Mouse (Mus musculus): Measurements from ENCODE around the gene Gid4. TPM values are rescaled to one million over a fixed set of nuclear protein-coding genes. Genes with fewer than 3 reads are reported as not detected.
A peak's percentile ranks its signal among the peaks of the same experiment; 100 is the strongest.
"Not testable (repeated sequence)": the region's sequence is repeated elsewhere in the genome, so short reads cannot be mapped to it uniquely, and the experiment has no call there.

Gid4 gene
- total RNA-seq, 2 experiments from 2014 or later: 37.8 to 38.4 TPM

DNA sequence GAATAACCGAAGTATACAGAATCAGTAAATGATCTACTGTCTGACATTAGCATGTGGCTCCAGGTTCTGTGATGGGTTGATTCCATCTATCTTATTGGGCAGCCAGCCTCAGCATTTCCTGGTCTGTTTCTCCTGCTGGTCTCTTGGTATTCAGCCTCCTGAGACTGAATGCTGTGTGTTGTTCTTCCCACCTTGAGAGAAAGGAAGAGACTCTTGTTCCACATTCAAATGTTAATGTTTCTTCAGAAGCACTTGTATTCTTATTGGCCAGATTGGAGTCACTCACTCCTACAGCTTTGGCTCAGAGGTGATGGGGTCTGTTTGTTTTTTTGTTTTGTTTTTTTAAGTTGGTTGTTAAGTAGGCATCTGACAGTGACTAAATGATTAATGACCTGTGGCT lies 6.1 kb downstream of the Gid4 start:
- intact Hi-C loops (cut with DNase I): no loop called here
- no peak for DNase-seq

DNA sequence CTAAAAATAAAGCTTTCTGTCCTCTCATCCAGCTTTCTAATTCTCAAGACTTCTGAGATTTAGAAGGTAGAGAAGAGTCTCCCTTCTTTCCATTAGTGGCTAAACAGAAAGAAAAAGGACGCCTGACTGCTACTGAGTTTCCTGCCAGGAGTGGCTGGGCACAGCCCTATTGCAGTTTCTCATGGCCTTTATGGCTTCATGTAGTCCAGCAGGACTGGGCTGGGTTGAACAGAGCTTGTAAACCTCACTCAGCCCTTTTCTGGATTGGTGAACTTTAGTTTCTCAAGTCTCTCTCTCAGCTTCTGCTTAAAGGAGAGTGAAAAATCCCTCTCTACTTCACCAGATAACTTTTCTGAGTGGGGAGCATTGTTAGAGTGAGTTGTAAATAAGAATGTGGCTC lies 9.5 kb downstream of the Gid4 start:
- intact Hi-C loops (cut with DNase I): no loop called here
- no peak for DNase-seq

GRCm38 (mm10) chr11:60427628-60428027 lies 10.7 kb downstream of the Gid4 start:
- intact Hi-C loops (cut with DNase I): no loop called here
- DNase-seq: no peak

- intact Hi-C loops (cut with DNase I): no loop called here
- no peak for DNase-seq
Observed at GRCm38 (mm10) chr11:60433501-60433900, 16.6 kb downstream of the Gid4 start.

- DNase-seq: no peak
Observed at GRCm38 (mm10) chr11:60435133-60435532, 18.2 kb downstream of the Gid4 start.

GRCm38 (mm10) chr11:60436618-60437017 lies 19.7 kb downstream of the Gid4 start:
- DNase-seq: no peak
- intact Hi-C loops (cut with DNase I): no loop called here

More at GRCm38 (mm10) chr11:60435133-60435532, 18.2 kb downstream of the Gid4 start:
- intact Hi-C loops (cut with DNase I): no loop called here

- intact Hi-C loops (cut with DNase I); DNase-seq: not testable (repeated sequence)
Observed at GRCm38 (mm10) chr11:60439621-60440020, 22.7 kb downstream of the Gid4 start.

GRCm38 (mm10) chr11:60440176-60440575 lies 23.2 kb downstream of the Gid4 start:
- DNase-seq: no peak
- intact Hi-C loops (cut with DNase I): no loop called here

DNA sequence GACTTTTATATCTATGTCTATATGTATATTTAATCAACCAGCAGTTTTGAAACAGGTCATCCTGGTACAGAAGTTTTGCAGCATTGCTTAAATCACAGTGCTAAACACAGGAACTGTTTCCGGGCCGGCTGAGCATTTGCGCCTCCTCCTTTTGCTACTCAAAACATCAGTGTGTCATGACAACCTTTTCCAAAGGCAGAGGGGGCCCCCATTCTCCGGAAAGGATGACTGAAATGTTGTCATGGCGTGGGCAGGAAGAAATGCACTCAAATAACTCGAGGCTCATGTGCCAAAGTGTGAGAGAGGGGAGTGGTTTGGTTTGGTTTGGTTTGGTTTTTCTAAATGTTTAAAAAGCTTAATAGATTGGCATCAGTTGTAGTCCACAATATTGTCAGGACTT lies 26.0 kb downstream of the Gid4 start:
- intact Hi-C loops (cut with DNase I): no loop called here
- DNase-seq: no peak

DNA sequence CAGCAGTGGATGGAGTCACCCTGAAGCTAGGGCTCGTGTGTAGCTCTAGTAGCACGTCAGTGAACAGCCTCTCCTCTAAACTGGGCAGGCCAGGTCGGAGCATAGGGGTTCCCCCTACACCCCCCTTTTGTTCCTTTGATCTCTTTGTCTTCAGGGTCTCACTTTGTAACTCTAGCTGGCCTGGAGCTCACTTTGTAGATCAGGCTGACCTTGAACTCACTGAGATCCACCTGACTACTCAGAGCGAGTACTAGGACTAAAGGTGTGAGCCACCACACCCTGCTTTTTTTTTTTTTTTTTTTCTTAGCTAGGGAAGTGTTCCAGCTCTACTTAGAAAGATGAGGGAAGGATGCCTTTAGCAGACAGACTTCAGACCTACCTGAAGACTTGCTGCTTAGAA lies 27.1 kb downstream of the Gid4 start:
- intact Hi-C loops (cut with DNase I): no loop called here
- no peak for DNase-seq

DNA sequence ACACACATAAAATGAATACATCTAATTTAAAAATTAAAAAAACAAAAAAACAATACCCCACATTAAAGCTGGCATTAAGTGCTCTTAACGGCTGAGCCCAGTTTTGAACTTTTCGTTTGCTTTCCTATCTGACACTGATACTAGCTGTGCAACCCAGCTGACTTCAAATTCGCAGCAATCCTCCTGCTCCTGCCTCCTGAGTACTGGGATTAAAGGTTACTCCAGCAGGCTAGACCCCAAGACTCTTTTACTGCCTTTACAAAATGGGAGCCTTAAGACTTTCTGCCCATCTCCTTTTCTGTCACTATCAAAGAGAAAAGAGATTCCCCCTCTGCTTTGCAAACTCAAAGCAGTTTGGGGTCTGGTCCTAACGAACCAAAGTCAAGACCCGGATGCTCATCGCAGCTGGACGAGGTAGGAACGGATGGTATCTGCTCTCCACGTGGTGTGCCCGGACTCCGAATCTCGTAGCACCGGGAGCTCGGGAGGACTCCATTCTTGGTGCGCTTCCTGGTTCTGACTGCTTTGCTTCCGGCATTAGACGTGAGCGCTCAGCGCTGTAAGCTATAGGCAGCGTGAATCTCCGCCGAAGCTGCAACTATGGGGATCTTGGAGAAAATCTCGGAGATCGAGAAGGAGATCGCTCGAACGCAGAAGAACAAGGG lies 37.3 kb downstream of the Gid4 start, which contains the start of gene Drg2:
Drg2 (plus strand) TSS at position 512 of the 665 bp plus-strand sequence.
- intact Hi-C loops (cut with DNase I): loop anchor here (10.0 kb wide), 1 partner anchor 91 kb away; no protein-coding TSS in a partner anchor
- DNase-seq: peak; percentile 88

GRCm38 (mm10) chr11:60454745-60455087 lies 37.8 kb downstream of the Gid4 start:
- no peak for DNase-seq
- intact Hi-C loops (cut with DNase I): loop anchor here (10.0 kb wide), 1 partner anchor 90 kb away; no protein-coding TSS in a partner anchor

GRCm38 (mm10) chr11:60457973-60458372 lies 41.0 kb downstream of the Gid4 start:
- no peak for DNase-seq
- intact Hi-C loops (cut with DNase I): loop anchor here (10.0 kb wide), 1 partner anchor 87 kb away; no protein-coding TSS in a partner anchor

DNA sequence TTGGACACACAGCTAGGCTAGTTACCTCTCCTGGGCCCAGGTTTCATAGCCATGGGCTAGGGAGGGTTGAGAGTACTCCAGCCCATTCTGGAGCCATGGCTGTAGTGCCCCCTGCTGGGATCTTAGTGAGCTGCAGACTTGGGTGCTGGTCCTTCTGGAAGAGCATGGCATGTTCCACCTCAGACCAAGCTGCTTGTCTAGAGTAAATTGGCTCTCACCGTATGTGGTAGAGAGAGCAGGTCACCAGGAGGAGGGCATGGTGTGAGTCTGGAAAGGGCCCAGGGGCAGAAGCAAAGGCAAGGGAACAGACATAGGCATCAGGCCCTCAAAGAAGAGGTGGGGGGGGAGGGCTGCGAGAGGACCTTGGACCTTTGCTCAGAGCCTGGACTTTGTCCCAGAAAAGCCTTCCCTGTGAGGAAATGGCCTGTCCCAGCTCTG lies 49.0 kb downstream of the Gid4 start:
- intact Hi-C loops (cut with DNase I): no loop called here
- DNase-seq: no peak

- intact Hi-C loops (cut with DNase I): no loop called here
- no peak for DNase-seq
Observed at GRCm38 (mm10) chr11:60469039-60469438, 52.1 kb downstream of the Gid4 start, which contains the start of gene Myo15. Gene Myo15 (plus strand): TSS chr11:60469339.

GRCm38 (mm10) chr11:60470743-60471142 lies 53.8 kb downstream of the Gid4 start:
- no peak for DNase-seq
- intact Hi-C loops (cut with DNase I): no loop called here

DNA sequence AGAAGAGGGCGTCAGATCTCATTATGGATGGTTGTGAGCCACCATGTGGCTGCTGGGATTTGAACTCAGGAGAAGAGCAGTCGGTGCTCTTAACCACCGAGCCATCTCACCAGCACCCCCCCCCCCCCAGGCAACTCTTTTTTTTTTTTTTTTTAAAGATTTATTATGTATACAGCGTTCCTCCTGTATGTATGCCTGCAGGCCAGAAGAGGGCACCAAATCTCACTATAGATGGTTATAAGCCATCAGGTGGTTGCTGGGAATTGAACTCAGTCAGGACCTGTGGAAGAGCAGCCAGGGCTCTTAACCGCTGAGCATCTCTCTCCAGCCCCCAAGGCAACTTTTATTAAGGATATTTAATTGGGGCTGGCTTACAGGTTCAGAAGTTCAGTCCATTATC lies 57.6 kb downstream of the Gid4 start:
- intact Hi-C loops (cut with DNase I): no loop called here
- DNase-seq: no peak

DNA sequence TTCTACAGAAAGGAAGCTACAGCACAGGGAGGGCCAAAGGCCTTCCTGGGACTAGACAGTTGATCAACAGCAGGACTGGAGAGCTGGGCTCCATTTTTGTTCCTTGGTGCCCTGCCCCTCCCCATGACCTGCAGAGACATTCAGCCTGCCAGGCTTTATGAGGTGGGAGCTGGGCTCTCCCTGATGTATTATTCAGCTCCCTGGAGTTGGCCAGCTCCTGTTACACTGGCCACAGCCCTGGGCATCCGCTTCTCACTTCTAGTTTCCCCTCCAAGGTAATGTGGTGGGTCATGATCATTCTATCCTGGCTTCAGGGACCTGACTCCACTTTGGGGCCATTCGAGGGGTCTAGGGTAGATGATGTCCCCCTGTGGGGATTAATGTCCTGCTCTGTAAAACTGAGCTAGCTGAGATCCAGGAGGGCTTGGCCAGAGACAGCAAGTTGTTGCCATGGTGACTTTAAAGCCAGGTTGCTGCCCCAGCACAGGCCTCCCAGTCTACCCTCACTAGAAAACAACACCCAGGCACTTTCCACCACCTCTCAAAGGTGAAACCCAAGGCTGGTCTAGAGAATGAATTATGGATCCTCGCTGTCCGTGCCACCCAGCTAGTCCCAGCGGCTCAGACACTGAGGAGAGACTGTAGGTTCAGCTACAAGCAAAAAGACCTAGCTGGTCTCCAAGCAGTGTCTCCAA lies 58.9 kb downstream of the Gid4 start:
- no peak for DNase-seq
- intact Hi-C loops (cut with DNase I): no loop called here

DNA sequence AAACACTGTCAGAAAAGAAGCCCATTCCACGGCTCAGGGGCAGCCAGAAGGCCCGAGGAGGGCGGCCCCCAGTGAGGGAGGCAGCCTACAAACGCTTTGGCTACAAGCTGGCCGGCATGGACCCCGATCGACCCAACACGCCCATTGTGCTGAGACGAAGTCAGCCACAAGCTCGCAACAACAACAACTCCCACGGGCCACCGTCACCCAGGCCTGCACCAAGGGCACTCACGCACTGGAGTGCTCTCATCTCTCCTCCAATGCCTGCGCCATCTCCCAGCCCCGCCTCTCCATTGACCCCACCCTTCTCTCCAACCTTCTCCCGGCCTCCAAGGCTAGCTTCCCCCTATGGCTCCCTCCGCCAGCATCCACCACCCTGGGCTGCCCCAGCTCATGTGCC lies 61.2 kb downstream of the Gid4 start:
- DNase-seq: no peak
- intact Hi-C loops (cut with DNase I): no loop called here

- DNase-seq: no peak
- intact Hi-C loops (cut with DNase I): no loop called here
Observed at GRCm38 (mm10) chr11:60486267-60486666, 69.3 kb downstream of the Gid4 start.

GRCm38 (mm10) chr11:60492726-60493125 lies 75.8 kb downstream of the Gid4 start:
- intact Hi-C loops (cut with DNase I): no loop called here
- DNase-seq: no peak

- DNase-seq: no peak
- intact Hi-C loops (cut with DNase I): no loop called here
Observed at GRCm38 (mm10) chr11:60495692-60496091, 78.7 kb downstream of the Gid4 start.

All from left cerebral cortex, postnatal 4 days (tissue).